Mouse (Mus musculus) CD4-positive helper T cell, adult 2 months (primary cell): Measurements from ENCODE around the gene Tuba1b.

ENCODE experiments used
- DNase-seq: peaks from one replicate; pipeline ENCODE4 v3.0.0-alpha.2; 2012; ENCODE audit warnings: low read depth, missing footprints, low spot score

Gene Tuba1b

DNA sequence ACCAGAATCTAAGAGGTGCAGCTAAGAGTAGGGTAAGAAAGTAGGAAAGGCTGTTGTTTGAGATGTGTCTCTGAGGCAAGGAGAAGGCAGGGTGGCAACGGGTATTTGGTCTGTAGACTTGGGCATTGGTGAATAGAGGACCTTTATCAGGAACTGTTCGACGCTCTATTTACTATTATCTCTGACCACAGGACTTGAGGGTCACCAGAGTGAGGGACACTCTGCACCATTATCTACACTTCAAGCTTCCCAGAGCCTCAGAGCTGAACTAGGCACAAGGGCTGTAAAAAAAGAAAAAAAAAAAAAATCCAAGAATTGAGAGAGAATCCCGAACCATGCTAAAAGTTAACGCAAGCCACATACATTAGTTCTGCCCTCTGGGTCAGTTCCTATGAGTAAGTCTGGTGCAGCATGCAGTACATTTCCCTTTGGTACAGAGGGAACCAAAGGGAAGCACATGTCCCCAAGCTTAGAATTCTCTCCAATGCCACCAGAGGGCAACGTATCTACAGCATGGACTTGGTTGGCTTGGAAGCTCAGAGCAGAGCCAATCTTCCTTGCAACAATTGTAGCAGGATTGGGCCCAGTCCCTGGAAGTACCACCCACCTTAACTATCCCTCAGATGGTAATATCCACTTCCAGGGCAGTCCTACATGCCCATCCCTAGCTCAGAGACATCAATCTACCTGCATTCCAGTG lies 42.3 kb downstream of the Tuba1b start:
- DNase-seq, result peak; percentile 80

DNA sequence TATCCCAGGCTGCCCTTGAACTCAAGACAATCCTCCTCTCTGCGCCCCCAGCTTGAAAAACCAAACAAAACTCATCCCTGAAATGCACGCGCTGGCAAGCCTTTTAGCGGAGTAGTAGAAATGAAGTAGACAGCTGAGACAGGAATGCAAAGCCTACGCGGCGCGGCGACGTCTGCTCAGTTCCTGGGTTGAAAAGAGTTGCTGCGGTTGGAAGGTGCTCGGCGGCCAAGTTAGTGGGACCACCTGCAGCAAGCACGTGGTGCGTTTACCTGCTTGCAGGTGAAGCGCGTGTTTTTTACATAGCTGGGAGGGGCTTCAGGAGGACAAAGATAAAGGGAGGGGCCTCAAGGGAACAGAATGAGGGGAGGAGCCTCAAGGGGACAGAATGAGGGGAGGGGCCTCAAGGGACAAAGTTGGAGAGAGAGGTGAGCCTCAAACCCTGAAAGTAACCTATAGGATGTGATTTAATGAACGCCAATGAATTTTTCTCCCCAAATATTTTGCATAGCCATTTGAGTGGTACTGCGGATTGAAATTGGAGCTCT lies 43.1 kb downstream of the Tuba1b start:
- DNase-seq, result no peak

DNA sequence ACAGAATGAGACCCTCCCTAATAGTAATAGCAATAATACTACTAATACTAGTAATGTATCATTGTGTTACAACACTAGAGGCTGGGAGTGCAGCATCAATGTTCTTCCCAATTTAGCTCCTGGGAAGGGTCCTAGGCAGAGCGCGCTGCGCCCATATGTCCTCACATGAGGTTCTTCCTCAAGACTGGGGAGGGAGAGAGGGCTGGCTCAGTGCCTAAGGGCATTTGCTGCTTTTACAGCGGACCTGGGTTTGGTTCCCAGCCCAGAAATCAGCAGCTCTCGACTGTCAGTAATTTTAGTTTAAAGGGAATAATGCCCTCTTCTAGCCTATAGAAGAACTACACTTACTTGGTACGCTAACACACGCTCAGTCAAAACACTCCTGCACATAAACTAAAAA lies 46.8 kb downstream of the Tuba1b start:
- no peak for DNase-seq

DNA sequence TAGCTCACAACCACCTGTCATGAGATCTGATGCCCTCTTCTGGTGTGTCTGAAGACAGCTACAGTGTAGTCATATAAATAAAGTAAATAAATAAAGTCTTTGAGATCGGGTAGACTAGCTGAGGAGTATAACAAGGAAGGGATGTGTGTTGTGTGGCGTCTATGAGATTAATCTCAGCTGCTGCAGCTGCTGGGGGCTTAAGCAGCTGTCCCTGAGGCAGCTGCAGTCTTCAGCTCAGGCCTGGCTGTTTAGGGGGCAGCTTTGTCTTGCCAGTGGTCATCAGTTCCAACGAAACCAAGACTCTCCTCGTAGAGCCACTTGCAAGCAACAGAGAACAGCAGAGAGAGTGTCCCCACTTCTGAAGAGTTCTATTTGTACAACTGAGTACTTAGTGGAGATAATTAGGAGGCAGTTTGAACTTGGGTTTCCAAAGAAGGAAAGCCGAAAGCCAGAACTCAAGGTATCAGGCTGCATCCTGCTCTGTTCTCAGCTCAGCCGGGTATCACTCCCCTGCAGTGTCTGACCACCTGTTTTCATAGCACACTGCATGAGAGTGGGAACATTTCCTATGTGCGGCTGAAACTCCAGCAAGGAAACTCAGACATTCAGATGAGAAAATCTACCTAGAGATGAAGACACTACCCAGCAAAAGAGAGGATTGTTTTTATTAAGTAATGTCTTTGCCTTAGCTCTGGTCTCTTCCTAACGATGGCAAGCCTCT lies 47.5 kb downstream of the Tuba1b start:
- no peak for DNase-seq

DNA sequence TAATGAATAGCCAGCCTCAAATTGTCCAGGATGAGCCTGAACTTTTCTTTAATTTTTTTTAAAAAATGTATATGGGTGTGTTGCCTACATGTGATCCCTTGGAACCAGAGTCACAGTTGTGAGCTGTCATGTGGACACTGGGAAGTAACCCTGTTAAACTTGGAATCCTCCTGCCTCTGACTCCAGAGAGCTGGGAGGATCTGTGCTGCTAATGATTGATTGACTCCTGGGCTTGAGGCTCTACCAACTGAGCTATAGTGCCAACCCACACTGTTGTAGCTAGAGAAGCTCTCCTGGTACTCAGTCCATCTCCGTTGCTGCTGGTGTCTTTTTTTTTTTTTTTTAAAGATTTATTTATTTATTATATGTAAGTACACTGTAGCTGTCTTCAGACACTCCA lies 50.3 kb downstream of the Tuba1b start:
- no peak for DNase-seq

DNA sequence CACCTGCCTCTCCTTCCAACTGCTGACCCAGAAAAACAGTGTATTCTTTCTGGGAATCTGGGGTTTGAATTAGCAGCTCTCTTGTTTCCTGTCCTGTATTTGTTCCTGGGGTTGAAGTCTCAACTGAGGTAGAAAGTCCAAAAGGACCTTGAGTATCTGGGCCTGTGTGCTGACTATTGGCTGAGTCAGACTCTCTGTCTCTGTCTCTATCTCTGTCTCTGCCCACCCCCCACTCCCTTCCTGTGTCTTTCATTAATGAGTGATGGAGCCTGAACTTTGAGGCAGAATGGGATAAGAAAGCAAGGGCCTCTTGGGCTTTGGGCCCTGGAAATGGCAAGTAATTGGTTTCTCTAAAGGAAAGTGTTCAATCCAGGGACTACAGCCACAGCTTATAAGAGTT lies 50.7 kb downstream of the Tuba1b start:
- no peak for DNase-seq

DNA sequence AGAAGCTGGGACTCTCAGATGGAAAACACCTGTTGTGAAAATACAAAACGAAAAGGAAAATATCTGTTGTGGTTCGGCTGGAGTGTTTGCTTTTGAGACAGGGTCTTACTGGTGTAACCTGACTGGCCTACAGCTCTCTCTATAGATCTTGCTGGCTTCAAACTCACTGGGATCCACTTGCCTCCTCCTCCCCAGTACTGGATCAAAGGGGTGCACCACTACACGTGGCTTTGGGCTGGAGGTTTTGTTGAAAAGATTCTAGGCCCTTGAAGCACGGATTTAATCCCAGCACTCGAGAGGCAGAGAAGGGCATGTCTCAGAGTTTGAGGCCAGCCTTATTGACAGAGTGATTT lies 52.7 kb downstream of the Tuba1b start:
- DNase-seq, result no peak
